Mouse (Mus musculus) adrenal gland, postnatal 10 days (tissue): ENCODE measurements around the gene Mzf1. TPM values are rescaled to one million over a fixed set of nuclear protein-coding genes. Genes with fewer than 3 reads are reported as not detected.

Experiments used
- DNase-seq: peaks from one replicate; pipeline ENCODE4 v3.0.0; 2021; ENCODE audit warnings: mixed read lengths
- total RNA-seq, 2 experiments: library from RNA; stranded (reverse); gene quantifications; 2 replicates each; pipeline ENCODE4 v1.2.3; 2021

Gene Mzf1
- total RNA-seq, 2 experiments from 2014 or later, result 2.1 to 4.9 TPM

- DNase-seq, result no peak
Measured at GRCm38 (mm10) chr7:13003380-13003779, 51.2 kb downstream of the Mzf1 start.

GRCm38 (mm10) chr7:13001584-13001983 is 53.0 kb downstream of the Mzf1 start:
- no peak for DNase-seq

- DNase-seq, result no peak
Measured at GRCm38 (mm10) chr7:12998851-12999250, 55.7 kb downstream of the Mzf1 start, which contains the start of gene Trim28. Gene Trim28 (plus strand): TSS chr7:12999114.

DNA sequence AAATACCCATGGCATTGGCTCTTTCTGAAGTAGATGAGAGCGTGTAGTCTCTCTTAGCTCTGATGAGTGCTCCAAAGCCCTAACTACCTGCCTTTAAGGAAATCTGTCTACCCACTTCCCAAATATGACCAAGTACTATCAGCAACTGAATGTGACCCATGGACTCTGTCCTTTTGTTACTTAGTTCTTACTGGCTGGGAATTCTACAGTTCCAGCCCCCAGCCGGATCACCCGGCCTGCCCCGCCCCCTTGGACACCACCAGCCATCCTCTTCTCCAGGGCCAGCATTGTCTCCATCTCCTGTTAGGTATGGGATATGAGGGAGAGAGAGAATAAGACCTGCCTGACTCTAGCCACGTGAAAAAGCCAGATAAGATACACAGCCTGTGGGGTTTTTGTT is 56.5 kb downstream of the Mzf1 start, which contains the start of gene Slc27a5:
Gene Slc27a5 (minus strand): TSS at position 140 of the 400 bp plus-strand sequence.
- no peak for DNase-seq

GRCm38 (mm10) chr7:12997230-12997629 is 57.3 kb downstream of the Mzf1 start:
- no peak for DNase-seq

GRCm38 (mm10) chr7:12995862-12996261 is 58.7 kb downstream of the Mzf1 start:
- no peak for DNase-seq

GRCm38 (mm10) chr7:12993148-12993547 is 61.4 kb downstream of the Mzf1 start:
- DNase-seq, result no peak

Other genes with a start within 250 kb of the Mzf1 start
- 10 to 100 TPM in 1 of 2 experiments, 1 to 10 TPM in 1; 7.8 to 14.0 TPM for gene Zfp329, start 235.9 kb downstream of the Mzf1 start, total RNA-seq
- gene Zfp110, start 220.0 kb downstream of the Mzf1 start, total RNA-seq, result 10 to 100 TPM; 22.4 to 25.6 TPM
- 1 to 10 TPM; 3.4 to 4.2 TPM for gene Zfp128, start 173.6 kb downstream of the Mzf1 start, total RNA-seq
- gene Zscan22, start 156.9 kb downstream of the Mzf1 start, total RNA-seq, result 10 to 100 TPM in 1 of 2 experiments, 1 to 10 TPM in 1; 9.7 to 10.2 TPM
- gene Rps5, start 132.5 kb downstream of the Mzf1 start, total RNA-seq, result 1,000 to 10,000 TPM; 1,018 to 1,027 TPM
- under 1 TPM; 0.36 to 0.54 TPM for gene Rnf225, start 127.3 kb downstream of the Mzf1 start, total RNA-seq
- gene Zfp324, start 88.9 kb downstream of the Mzf1 start, total RNA-seq, result 10 to 100 TPM in 1 of 2 experiments, 1 to 10 TPM in 1; 7.3 to 10.6 TPM
- 1 to 10 TPM; 5.4 to 5.9 TPM for gene Zfp446, start 76.9 kb downstream of the Mzf1 start, total RNA-seq
- gene Slc27a5, start 56.6 kb downstream of the Mzf1 start, total RNA-seq, result 10 to 100 TPM; 24.2 to 50.8 TPM
- 100 to 1,000 TPM; 218 to 247 TPM for gene Trim28, start 55.6 kb downstream of the Mzf1 start, total RNA-seq
- gene Zbtb45, start 44.7 kb downstream of the Mzf1 start, total RNA-seq, result 10 to 100 TPM; 11.3 to 13.6 TPM
- gene Chmp2a, start 20.0 kb downstream of the Mzf1 start, total RNA-seq, result 100 to 1,000 TPM; 165 to 169 TPM
- gene Ube2m, start 16.5 kb downstream of the Mzf1 start, total RNA-seq, result 100 to 1,000 TPM; 175 to 186 TPM
- not detected for gene Vmn1r85, start 40.4 kb upstream of the Mzf1 start, total RNA-seq
- gene Vmn1r86, start 65.2 kb upstream of the Mzf1 start, total RNA-seq, result not detected
- not detected for gene Vmn1r87, start 85.4 kb upstream of the Mzf1 start, total RNA-seq
- under 1 TPM; 0.09 TPM for gene Vmn1r88, start 104.8 kb upstream of the Mzf1 start, total RNA-seq
- not detected for gene Vmn1r89, start 158.3 kb upstream of the Mzf1 start, total RNA-seq
- 10 to 100 TPM; 26.0 to 34.7 TPM for gene Lig1, start 222.5 kb upstream of the Mzf1 start, total RNA-seq
- gene Zswim9, start 224.0 kb upstream of the Mzf1 start, total RNA-seq, result 10 to 100 TPM in 1 of 2 experiments, 1 to 10 TPM in 1; 6.1 to 10.3 TPM